Mouse (Mus musculus) adrenal gland, postnatal 4 days (tissue): ENCODE data around the gene Clec1a. TPM values are rescaled to one million over a fixed set of nuclear protein-coding genes. Genes with fewer than 3 reads are reported as not detected.

Source experiments
- DNase-seq, 2 experiments: peaks; one replicate each; pipeline ENCODE4 v3.0.0; 2021 to 2022; ENCODE audit warnings: low spot score in 2 of 2, mixed read lengths in 2 of 2
- total RNA-seq, 2 experiments: library from RNA; stranded (reverse); gene quantifications; 2 replicates each; pipeline ENCODE4 v1.2.3; 2021

The Clec1a gene
- total RNA-seq, 2 experiments from 2014 or later = 9.2 to 11.1 TPM

DNA sequence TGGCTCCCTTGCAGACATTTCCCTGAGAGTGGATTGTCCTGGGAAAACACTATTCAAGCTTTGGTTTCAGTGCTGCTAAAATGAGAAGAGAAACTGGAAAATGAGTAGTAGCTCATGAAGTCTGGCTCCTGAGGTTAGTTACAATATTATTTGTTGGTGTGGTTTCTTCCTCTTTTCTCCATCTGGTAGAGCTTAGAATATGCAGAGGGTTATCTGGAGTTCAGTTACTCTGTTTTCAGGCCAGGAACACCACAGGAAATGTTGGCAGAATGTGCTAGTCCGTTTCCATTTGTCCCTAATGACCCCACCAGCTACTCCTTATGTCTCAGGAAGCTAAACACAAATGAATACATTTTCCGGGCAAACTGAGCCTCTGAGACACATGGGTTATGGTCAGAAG lies 44.5 kb downstream of the Clec1a start:
- DNase-seq = no peak

DNA sequence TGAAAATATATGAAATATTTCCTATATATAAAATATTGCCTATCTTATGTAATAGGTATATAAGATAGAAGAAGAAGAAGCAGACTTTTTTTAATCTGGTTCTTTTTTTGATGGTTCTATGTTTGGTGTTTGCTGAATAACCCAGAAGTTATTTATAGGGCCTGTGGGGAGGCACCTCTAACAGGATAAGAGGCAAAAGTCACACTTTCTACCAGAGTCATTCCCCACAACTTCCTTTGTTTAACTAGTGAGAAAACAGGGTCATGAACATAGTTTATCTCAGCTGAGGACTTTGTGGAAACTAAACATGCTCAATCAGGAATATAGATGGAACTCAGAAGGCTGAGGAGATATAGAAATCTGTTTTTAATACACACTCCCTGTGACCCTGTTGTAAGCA lies 45.8 kb downstream of the Clec1a start:
- no peak for DNase-seq

DNA sequence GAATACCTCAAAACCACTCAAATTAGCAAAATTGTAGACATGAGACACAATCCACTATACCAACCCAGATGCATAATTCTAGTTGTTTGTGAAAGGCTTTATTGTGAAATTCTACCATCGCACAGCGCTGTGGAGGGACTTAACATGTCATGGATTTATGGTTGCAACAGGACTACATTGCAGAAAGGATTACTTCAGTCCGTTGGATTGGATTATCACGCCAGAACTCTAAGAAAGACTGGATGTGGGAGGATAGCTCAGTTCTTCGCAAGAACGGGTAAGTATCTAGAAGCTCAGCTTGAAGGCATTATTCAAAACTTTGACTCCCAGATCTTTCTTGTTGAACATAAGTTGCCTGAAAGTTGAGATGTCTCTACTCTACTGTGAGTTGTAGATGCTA lies 48.4 kb downstream of the Clec1a start:
- no peak for DNase-seq

DNA sequence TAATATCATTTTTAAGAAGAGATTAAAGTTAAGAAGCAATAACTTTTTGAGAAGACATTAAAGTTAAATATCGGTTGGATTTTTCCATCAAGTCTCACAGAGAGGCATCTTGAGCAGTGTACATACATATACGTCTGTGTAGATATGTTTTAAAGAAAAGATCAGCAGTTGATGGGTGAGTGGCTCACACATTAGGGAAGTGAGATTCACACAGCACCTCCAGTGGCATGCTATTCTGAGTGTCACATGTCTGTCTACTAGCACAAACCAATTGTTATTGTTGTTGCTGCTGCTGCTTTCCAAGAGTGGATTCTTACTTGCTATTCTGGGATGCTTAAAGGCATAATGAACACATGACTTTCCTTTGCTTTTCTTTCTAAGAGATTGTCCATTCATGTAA lies 49.4 kb downstream of the Clec1a start:
- DNase-seq = no peak

DNA sequence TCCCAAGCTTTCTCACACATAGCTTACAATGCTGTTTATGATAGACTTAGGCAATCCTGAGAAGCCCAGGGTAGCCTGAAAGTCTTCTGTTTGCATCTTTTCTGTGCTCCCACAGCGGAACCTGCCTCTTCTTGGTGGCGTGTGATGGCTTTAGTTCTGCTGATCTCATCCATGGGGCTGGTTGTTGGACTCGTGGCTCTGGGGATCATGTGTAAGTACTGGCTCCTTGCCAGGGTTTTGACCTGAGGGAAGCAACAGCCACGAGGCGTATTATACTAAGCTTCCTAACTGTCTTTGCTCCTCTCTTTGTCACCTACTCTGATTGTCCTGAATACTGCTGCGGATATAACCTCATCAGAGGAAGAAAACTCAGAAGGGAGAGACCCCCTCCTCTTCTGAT lies 51.9 kb downstream of the Clec1a start:
- DNase-seq = peak in 1 of 2 experiments; percentile 7

DNA sequence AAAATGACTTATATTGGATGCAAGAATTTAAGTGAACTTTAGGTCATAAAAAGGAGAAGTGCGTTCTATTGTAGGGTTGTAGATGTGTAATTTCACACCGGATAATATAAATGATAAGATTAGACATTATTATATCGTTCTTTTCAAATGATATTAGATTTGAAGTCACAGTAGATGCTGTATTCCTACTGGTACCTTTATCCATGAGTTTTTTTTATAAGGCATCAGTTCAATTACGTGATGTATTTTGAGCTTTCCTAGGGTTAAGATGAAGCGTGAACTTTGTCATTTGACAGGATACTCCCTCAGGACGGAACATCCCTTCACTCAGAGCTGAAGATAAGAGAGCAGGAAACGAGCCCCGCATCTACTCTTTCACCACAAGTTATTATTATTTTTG lies 54.8 kb downstream of the Clec1a start, which contains the start of gene Clec1b:
Clec1b (plus strand) TSS at position 301 of the 400 bp plus-strand sequence.
- DNase-seq = no peak

DNA sequence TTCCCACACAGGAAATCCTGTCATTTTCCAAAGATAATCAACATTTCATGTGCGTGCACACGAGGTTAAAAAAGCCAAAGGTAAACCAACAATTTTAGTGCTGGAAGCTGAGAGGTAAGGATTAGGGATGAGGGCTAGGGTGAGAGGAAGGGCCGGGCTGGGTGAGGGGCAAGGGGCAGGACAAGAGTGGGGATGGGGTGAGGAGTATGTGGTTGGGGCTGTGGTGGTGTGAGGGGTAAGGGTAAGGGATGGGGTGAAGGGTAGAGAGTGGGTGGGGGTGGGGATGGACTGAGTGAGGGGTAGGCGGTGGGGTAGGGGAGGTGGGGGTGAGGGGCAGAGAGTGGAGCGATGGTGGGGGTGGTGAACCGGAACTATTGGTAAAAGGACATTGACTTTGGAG lies 58.1 kb downstream of the Clec1a start:
- no peak for DNase-seq

DNA sequence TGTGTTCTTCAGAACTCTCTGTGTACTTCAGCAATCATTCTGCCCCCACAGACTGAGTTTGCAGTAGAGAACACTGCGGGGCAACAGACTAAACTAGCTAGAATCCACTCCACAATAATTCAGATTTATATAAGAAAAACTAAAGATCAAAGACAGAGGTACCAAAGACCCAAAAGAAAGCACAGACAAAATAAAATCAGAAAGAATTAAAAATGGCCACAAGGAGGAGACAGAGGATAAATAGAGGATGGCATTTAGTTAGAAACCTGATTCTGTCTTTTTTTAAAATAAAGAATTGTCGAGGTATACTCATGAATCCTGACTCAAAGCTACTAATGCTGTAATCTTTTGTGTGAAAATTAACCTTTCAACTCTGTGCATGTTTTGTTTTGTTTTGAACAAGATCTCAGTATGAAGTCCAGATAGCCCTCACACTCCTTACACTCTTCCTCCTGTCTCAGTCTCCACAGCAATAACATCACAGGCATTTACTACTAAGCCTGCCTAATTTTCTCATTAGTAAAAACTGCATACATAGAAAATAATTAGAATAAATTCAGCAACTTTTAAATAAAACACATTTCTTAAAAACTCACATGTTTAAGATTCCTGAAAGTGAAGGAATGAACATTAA lies 58.6 kb downstream of the Clec1a start:
- DNase-seq = no peak

DNA sequence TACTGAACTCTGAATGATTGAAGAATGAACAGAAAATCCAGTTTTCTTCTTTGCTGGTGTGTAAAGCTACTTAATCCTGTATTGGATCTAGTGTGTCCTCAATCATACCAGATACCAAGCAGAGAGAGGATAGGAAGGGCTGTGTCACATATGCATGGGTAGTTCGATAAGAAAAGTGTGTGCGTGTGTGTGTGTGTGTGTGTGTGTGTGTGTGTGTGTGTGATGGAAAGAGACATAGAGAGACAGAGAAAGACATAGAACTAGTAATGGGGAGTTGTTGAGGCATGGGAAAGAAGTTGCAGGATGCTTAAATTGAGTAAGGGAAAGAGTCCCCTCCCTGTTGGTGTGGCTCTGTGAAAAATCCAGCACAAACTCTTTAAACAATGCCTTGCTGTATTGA lies 66.0 kb downstream of the Clec1a start, which contains the start of gene Clec12b:
Clec12b (minus strand) TSS at position 101 of the 400 bp plus-strand sequence.
- no peak for DNase-seq

DNA sequence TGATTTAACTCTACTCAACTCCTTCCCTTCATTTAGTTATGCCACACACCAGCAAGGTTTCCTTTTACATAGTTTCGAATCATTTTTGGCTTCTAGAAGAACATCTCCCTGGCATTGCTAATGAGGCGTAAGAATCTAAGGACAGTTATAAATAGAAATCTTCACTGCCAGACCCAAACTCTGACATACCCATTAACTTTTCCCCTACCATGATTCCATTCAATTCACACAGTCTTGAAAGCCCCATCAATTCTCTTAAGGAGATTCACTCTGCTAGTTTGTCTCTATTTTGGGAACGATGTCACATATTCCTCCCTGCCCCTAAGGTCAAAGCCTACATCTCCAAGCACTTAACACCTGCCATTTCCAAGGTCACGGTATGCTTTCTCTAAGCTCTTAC lies 66.8 kb downstream of the Clec1a start:
- no peak for DNase-seq

DNA sequence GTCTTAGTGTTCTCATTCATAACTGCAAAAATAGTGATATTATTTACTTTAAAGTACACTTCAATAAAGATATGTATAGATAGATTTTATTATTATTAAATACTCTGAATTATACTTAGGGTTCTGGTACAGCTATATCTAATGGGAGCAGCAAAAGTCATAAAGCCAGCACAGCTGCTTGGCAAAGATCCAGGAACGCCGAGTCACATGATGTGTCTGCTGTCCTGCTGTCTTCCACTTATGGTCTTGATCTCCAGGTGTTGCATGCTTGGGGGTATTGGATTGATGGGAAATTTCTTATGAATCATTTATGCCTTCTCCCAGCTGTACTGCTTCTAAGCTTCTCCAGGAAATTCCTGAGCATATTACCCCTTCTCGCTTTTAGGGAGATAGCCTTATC lies 68.3 kb downstream of the Clec1a start:
- no peak for DNase-seq

DNA sequence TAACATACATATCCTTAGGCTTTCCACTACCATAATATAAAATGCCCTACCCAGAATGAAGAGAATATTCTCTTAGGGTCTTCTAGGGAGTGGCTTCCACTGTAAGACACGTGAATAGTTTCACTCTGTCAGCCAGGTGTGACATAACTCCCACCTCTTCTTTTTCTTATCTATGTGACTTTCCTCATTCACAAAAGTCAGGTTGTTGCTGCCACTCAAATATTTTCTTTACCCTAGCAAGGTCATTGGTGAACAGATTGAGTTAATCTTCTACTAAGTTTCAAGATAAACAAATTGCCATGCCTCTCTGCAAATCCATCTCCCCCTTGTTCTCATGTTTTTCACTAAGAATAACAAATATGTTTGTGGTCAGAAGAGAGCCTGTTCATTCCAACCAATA lies 70.1 kb downstream of the Clec1a start:
- no peak for DNase-seq

DNA sequence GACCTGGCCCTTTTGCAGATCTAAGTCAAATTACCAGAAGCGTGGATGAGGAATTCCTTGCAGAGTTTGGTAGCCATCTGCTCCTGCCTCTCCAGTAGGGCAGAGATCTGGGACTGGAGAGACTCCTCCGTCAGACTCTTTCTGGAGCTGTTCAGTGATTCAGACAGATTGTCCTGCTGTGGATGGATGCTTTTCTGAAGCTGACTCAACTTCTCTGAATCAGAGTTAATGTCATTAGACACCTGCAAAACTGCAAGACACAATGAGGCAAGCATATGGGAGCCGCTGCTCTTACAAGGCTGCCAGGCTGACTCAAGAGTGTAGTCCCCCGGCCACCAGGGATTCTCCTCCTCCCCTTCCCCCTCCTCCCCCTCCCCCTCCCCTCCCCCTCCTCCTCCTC lies 71.3 kb downstream of the Clec1a start:
- DNase-seq = no peak

DNA sequence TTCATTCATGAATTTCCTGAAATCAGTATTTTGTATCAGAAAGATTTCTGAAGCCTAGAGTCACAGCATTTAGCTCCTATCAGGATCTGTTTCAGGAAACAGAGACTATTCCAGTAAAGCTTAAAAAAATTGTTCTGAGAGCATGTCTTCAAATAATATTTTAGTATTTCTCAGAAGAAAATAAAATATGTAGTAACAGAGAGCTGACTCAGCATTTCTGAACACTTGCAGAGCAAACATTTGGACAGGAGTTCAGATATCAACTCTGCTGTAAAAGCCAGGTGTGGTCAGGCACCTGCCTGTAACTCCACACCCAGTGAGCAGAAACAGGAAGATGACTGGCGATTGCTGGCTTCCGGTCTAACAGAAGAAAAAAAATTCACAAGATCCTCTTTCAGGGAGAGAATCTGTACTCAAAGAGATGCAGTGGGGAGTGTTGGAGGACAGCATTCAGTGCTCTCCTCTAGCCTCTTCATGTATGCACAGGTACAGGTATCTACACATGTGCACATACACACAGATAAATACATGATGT lies 76.8 kb downstream of the Clec1a start:
- DNase-seq = no peak

Other genes starting within 250 kb of the Clec1a start
- under 1 TPM in 1 of 2 experiments, not detected in 1; 0.34 TPM for gene Cd69, start 176.6 kb downstream of the Clec1a start, total RNA-seq
- not detected for gene 4922502D21Rik, start 120.2 kb downstream of the Clec1a start, total RNA-seq
- gene Clec12a, start 109.3 kb downstream of the Clec1a start, total RNA-seq = 1 to 10 TPM; 1.1 to 2.0 TPM
- gene Clec12b, start 66.1 kb downstream of the Clec1a start, total RNA-seq = under 1 TPM in 1 of 2 experiments, not detected in 1; 0.31 TPM
- 1 to 10 TPM; 2.2 to 3.9 TPM for gene Clec1b, start 54.7 kb downstream of the Clec1a start, total RNA-seq
- gene Clec9a, start 43.1 kb downstream of the Clec1a start, total RNA-seq = under 1 TPM; 0.31 to 0.40 TPM
- under 1 TPM; 0.36 to 0.65 TPM for gene Olr1, start 55.2 kb upstream of the Clec1a start, total RNA-seq
- 10 to 100 TPM in 1 of 2 experiments, under 1 TPM in 1; 0.96 to 31.1 TPM for gene Tmem52b, start 60.6 kb upstream of the Clec1a start, total RNA-seq
- 100 to 1,000 TPM; 135 to 141 TPM for gene Gabarapl1, start 81.2 kb upstream of the Clec1a start, total RNA-seq
- gene Klre1, start 125.9 kb upstream of the Clec1a start, total RNA-seq = not detected
- 1 to 10 TPM in 1 of 2 experiments, under 1 TPM in 1; 0.56 to 1.1 TPM for gene Klrd1, start 139.8 kb upstream of the Clec1a start, total RNA-seq
- under 1 TPM; 0.25 to 0.34 TPM for gene Klrk1, start 171.9 kb upstream of the Clec1a start, total RNA-seq
- not detected for gene Klrc3, start 191.3 kb upstream of the Clec1a start, total RNA-seq
- gene Klrc2, start 208.7 kb upstream of the Clec1a start, total RNA-seq = not detected
- under 1 TPM in 1 of 2 experiments, not detected in 1; 0.14 TPM for gene Klrc1, start 227.0 kb upstream of the Clec1a start, total RNA-seq